Mouse (Mus musculus) mature B cell (primary cell): ENCODE results near the gene Fam89b.

ENCODE experiments used
- in situ Hi-C: fragments of 300-500 bp; cut with MboI; formaldehyde crosslinking; loops from 2 replicates; pipeline ENCODE4 v1.14.3; 2019

Fam89b gene

GRCm38 (mm10) chr19:5729444-5729815 is at the start of gene Fam89b:
Fam89b (minus strand) TSS chr19:5729653.
- in situ Hi-C loops: no loop called here

GRCm38 (mm10) chr19:5778312-5778711 is 48.9 kb upstream of the Fam89b start:
- in situ Hi-C loops: no loop called here

GRCm38 (mm10) chr19:5777387-5778032 is 48.1 kb upstream of the Fam89b start:
- in situ Hi-C loops: no loop called here

- in situ Hi-C loops: no loop called here
Measured at GRCm38 (mm10) chr19:5770925-5771860, 41.7 kb upstream of the Fam89b start, which contains the start of gene Scyl1. Scyl1 (minus strand) TSS chr19:5771419.

- in situ Hi-C loops: no loop called here
Measured at GRCm38 (mm10) chr19:5770311-5770710, 40.9 kb upstream of the Fam89b start.

- in situ Hi-C loops: no loop called here
Measured at GRCm38 (mm10) chr19:5767271-5767670, 37.8 kb upstream of the Fam89b start.

- in situ Hi-C loops: no loop called here
Measured at GRCm38 (mm10) chr19:5763163-5763562, 33.7 kb upstream of the Fam89b start.

GRCm38 (mm10) chr19:5758878-5759403 is 29.5 kb upstream of the Fam89b start:
- in situ Hi-C loops: no loop called here

GRCm38 (mm10) chr19:5756991-5757636 is 27.7 kb upstream of the Fam89b start:
- in situ Hi-C loops: no loop called here

- in situ Hi-C loops: no loop called here
Measured at GRCm38 (mm10) chr19:5756321-5756985, 27.0 kb upstream of the Fam89b start.

GRCm38 (mm10) chr19:5751742-5752141 is 22.3 kb upstream of the Fam89b start:
- in situ Hi-C loops: no loop called here

GRCm38 (mm10) chr19:5750951-5751350 is 21.5 kb upstream of the Fam89b start:
- in situ Hi-C loops: no loop called here

GRCm38 (mm10) chr19:5749476-5749875 is 20.0 kb upstream of the Fam89b start:
- in situ Hi-C loops: no loop called here

- in situ Hi-C loops: no loop called here
Measured at GRCm38 (mm10) chr19:5746907-5747363, 17.5 kb upstream of the Fam89b start.

- in situ Hi-C loops: no loop called here
Measured at GRCm38 (mm10) chr19:5745756-5746710, 16.6 kb upstream of the Fam89b start.

- in situ Hi-C loops: no loop called here
Measured at GRCm38 (mm10) chr19:5743576-5743975, 14.1 kb upstream of the Fam89b start.

GRCm38 (mm10) chr19:5742241-5742641 is 12.8 kb upstream of the Fam89b start:
- in situ Hi-C loops: no loop called here

- in situ Hi-C loops: no loop called here
Measured at GRCm38 (mm10) chr19:5741641-5742240, 12.3 kb upstream of the Fam89b start.

- in situ Hi-C loops: no loop called here
Measured at GRCm38 (mm10) chr19:5740320-5741317, 11.2 kb upstream of the Fam89b start, which contains the start of gene Ltbp3. Ltbp3 (plus strand) TSS chr19:5740904.
